Mouse (Mus musculus): ENCODE results near the gene Map4k2.
A peak's percentile ranks its signal among the peaks of the same experiment; 100 is the strongest.

Map4k2 gene

GRCm38 (mm10) chr19:6346023-6346422 lies 5.1 kb downstream of the Map4k2 start:
- DNase-seq (ENCODE audit: low read depth, low spot score) = no peak

GRCm38 (mm10) chr19:6346661-6347060 lies 5.7 kb downstream of the Map4k2 start:
- DNase-seq (ENCODE audit: low read depth, low spot score) = no peak

GRCm38 (mm10) chr19:6347615-6348014 lies 6.7 kb downstream of the Map4k2 start:
- no peak for DNase-seq (ENCODE audit: low read depth, low spot score)

- no peak for DNase-seq (ENCODE audit: low read depth, low spot score)
Observed at GRCm38 (mm10) chr19:6348717-6349116, 7.8 kb downstream of the Map4k2 start.

- DNase-seq (ENCODE audit: low read depth, low spot score) = no peak
Observed at GRCm38 (mm10) chr19:6349215-6349983, 8.5 kb downstream of the Map4k2 start.

GRCm38 (mm10) chr19:6351431-6352106 lies 10.6 kb downstream of the Map4k2 start:
- DNase-seq (ENCODE audit: low read depth, low spot score) = no peak

GRCm38 (mm10) chr19:6352107-6352505 lies 11.2 kb downstream of the Map4k2 start:
- DNase-seq (ENCODE audit: low read depth, low spot score) = no peak

GRCm38 (mm10) chr19:6354030-6354429 lies 13.1 kb downstream of the Map4k2 start:
- DNase-seq (ENCODE audit: low read depth, low spot score) = no peak

- DNase-seq (ENCODE audit: low read depth, low spot score) = no peak
Observed at GRCm38 (mm10) chr19:6361291-6361690, 20.4 kb downstream of the Map4k2 start.

- no peak for DNase-seq (ENCODE audit: low read depth, low spot score)
Observed at GRCm38 (mm10) chr19:6363091-6363410, 22.1 kb downstream of the Map4k2 start.

- DNase-seq (ENCODE audit: low read depth, low spot score) = peak; percentile 100
Observed at GRCm38 (mm10) chr19:6363411-6364240, 22.7 kb downstream of the Map4k2 start, which contains the start of gene Sf1. TSS of gene Sf1 (plus strand) at chr19:6363690.

GRCm38 (mm10) chr19:6364317-6364725 lies 23.4 kb downstream of the Map4k2 start:
- DNase-seq (ENCODE audit: low read depth, low spot score) = peak; percentile 90

GRCm38 (mm10) chr19:6364842-6365241 lies 23.9 kb downstream of the Map4k2 start:
- DNase-seq (ENCODE audit: low read depth, low spot score) = no peak

- no peak for DNase-seq (ENCODE audit: low read depth, low spot score)
Observed at GRCm38 (mm10) chr19:6370175-6370574, 29.2 kb downstream of the Map4k2 start.

GRCm38 (mm10) chr19:6372433-6372832 lies 31.5 kb downstream of the Map4k2 start:
- no peak for DNase-seq (ENCODE audit: low read depth, low spot score)

GRCm38 (mm10) chr19:6373539-6374400 lies 32.8 kb downstream of the Map4k2 start:
- peak; percentile 70 for DNase-seq (ENCODE audit: low read depth, low spot score)

- DNase-seq (ENCODE audit: low read depth, low spot score) = no peak
Observed at GRCm38 (mm10) chr19:6374571-6374970, 33.6 kb downstream of the Map4k2 start.

GRCm38 (mm10) chr19:6375423-6376254 lies 34.7 kb downstream of the Map4k2 start:
- DNase-seq (ENCODE audit: low read depth, low spot score) = no peak

GRCm38 (mm10) chr19:6376255-6376564 lies 35.3 kb downstream of the Map4k2 start:
- DNase-seq (ENCODE audit: low read depth, low spot score) = peak; percentile 33

- no peak for DNase-seq (ENCODE audit: low read depth, low spot score)
Observed at GRCm38 (mm10) chr19:6376643-6377042, 35.7 kb downstream of the Map4k2 start.
